Mouse (Mus musculus) kidney, embryonic 16.5 days (tissue): Measurements from ENCODE around the gene 2310057M21Rik. TPM values are rescaled to one million over a fixed set of nuclear protein-coding genes. Genes with fewer than 3 reads are reported as not detected.

Experiments
- ATAC-seq: fragments of 200-750 bp; cut with Nextera tagmentation; 2 replicates; pipeline ENCODE4 v1.8.0; 2017; ENCODE audit warnings: moderate TSS enrichment; ENCODE audit not compliant: low FRiP score, low TSS enrichment
- H3K27ac ChIP-seq: fragments of 300-500 bp; sonication (generic); 2 replicates; pipeline ENCODE4 v1.5.1; 2014; ENCODE audit warnings: low read length
- H3K27me3 ChIP-seq: fragments of 300-500 bp; sonication (generic); 2 replicates; pipeline ENCODE4 v1.6.1; 2014; ENCODE audit warnings: low read length, control low read depth, mixed read lengths; ENCODE audit not compliant: insufficient read depth
- H3K36me3 ChIP-seq: fragments of 300-500 bp; sonication (generic); 2 replicates; pipeline ENCODE4 v1.6.1; 2014; ENCODE audit warnings: low read length, control low read depth, mixed read lengths; ENCODE audit not compliant: insufficient read depth
- H3K4me1 ChIP-seq: fragments of 300-500 bp; sonication (generic); 2 replicates; pipeline ENCODE4 v1.6.1; 2014; ENCODE audit warnings: low read length, control low read depth, mixed read lengths; ENCODE audit not compliant: insufficient read depth
- H3K4me2 ChIP-seq: fragments of 300-500 bp; sonication (generic); replicated peaks from 2 replicates; pipeline ENCODE4 v1.6.1; 2014; ENCODE audit warnings: low read depth, low read length
- H3K4me3 ChIP-seq: fragments of 300-500 bp; sonication (generic); 2 replicates; pipeline ENCODE4 v1.5.1; 2014; ENCODE audit warnings: mild to moderate bottlenecking, low read length
- H3K9ac ChIP-seq: fragments of 300-500 bp; sonication (generic); replicated peaks from 2 replicates; pipeline ENCODE4 v1.6.1; 2014; ENCODE audit warnings: low read length
- H3K9me3 ChIP-seq: fragments of 300-500 bp; sonication (generic); 2 replicates; pipeline ENCODE4 v1.6.1; 2016; ENCODE audit warnings: low read length, control low read depth
- WGBS: fragments of 180-500 bp; shearing (Covaris S2); extraction: QIAGEN DNeasy Blood & Tissue Kit; methylation state at CpG from one replicate; pipeline ENCODE4 v1.1.7; 2014; 5-methylcytosine and 5-hydroxymethylcytosine counted together
- polyA plus RNA-seq: library from polyadenylated mRNA; unstranded; fragments of >200 nt; fragmentation: Nextera tagmentation; extraction: Ambion mirVana; gene quantifications from 2 replicates; pipeline ENCODE4 v1.2.1, GENCODE M21; 2015

Gene 2310057M21Rik
- polyA plus RNA-seq, 1 experiment from 2014 or later = 22.0 TPM

DNA sequence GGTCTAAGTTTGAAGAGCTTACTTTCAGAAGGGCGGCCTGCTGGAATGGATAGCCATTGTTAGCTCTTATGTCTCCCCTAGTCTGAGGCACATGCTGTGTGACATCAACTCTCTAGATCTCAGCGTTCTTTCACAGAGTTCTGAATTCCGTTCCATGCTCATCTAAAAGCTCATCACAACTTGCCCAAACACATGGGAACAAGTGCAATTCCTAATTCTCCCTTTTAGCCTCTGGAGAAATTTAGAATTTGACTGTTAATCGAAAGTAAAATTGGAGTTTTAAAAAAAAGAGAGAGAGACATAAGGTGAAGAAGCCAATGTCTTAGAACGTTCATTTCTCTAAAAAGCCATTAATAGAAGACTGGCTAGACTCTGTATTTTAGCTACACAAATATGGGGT lies 33.1 kb downstream of the 2310057M21Rik start, which contains the start of gene Fam24b:
Fam24b (minus strand) TSS at position 101 of the 400 bp plus-strand sequence.
- Histone ChIP-seq H3K36me3 (no peaks in the 10 kb centered on the region), H3K4me2 (no peak within 1 kb of the TSS), H3K9me3 (no peaks in the 10 kb centered on the region), H3K4me1 (no peaks in the 10 kb centered on the region), H3K9ac (no peak within 1 kb of the TSS), H3K27me3 (no peaks in the 10 kb centered on the region), H3K27ac (no peak within 1 kb of the TSS), H3K4me3 (no peak within 1 kb of the TSS)
- 88% methylated on average over 5 of the region's 5 CpGs for WGBS
- ATAC-seq = no peak

DNA sequence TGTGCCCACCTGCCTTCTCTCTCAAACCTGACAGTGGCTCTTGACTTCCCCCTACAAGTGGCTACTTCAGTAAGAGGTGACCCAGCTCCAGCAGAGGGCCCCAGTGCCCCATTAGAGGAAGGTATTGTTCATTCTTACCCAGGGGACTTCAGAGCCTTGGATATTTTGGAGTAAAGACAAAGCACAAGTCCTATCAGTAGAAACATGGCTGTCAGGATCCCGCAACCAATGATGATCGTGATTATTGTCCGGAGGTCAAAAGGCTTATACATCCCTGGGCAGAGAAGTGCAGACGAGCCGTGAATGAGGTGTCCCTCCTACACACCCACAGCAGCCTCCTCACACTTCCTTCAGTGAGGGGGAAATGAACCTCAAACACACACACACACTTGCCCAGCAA lies 35.5 kb downstream of the 2310057M21Rik start:
- 72% methylated on average over 5 of the region's 5 CpGs for WGBS
- no peaks in the 10 kb centered on the region for H3K9me3 ChIP-seq
- ATAC-seq = no peak

DNA sequence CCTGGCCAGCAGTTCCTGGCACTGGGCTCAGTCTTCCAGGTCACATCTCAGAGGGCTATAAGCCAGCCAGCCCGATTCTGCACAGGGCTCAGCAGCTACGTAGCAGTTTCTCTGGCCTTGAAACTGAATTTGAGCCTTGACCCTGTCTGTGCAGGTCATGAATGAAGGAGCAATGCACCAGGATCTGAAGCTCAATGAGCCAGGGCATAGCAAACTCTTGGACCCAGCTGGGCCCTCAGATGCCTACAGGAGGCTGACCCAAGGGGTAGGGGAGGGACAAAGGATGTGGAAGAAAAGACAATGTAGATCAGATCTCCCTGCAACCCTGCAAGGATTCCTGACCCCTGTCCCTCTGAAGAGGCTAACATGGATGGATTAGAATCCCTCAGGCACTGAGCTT lies 40.4 kb downstream of the 2310057M21Rik start, which contains the start of gene Cuzd1:
Cuzd1 (minus strand) TSS at position 101 of the 400 bp plus-strand sequence.
- WGBS = 46% methylated on average over 2 of the region's 2 CpGs
- H3K4me3 ChIP-seq = no peak within 1 kb of the TSS
- H3K9me3 ChIP-seq = no peaks in the 10 kb centered on the region

More for the DNA sequence above, 35.5 kb downstream of the 2310057M21Rik start:
- H3K4me1 ChIP-seq = no peaks in the 10 kb centered on the region
- no peak overlapping the region for H3K27ac ChIP-seq
- H3K4me3 ChIP-seq = no peak overlapping the region
- H3K9ac ChIP-seq = no peak overlapping the region
- H3K4me2 ChIP-seq = no peak overlapping the region
- no peaks in the 10 kb centered on the region for H3K36me3 ChIP-seq
- H3K27me3 ChIP-seq = no peaks in the 10 kb centered on the region

DNA sequence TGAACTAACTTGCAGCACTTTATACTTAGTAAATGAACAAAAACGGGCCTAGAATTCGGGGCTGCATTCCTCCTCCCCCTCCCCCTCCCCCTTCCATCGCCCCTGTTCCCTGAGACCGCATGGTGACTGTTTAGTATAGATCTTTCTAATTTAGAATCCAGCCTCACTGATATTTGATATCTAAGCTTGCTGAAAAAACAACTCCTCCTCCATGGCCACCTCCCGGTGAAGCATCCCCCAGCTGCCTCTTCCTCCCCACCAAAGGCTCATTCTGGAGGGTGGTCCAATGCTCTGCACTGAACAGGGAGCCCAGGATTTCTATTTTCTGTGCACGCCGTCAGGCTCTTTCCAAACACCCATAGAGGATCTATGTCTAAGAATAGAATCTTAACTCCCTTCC lies 44.2 kb downstream of the 2310057M21Rik start:
- Histone ChIP-seq H3K9me3 (no peaks in the 10 kb centered on the region), H3K4me2 (no peak overlapping the region), H3K4me1 (no peaks in the 10 kb centered on the region), H3K27ac (no peak overlapping the region), H3K4me3 (no peak overlapping the region), H3K9ac (no peak overlapping the region), H3K27me3 (no peaks in the 10 kb centered on the region), H3K36me3 (no peaks in the 10 kb centered on the region)
- no peak for ATAC-seq
- 32% methylated on average over 5 of the region's 7 CpGs for WGBS

More for the DNA sequence above, 40.4 kb downstream of the 2310057M21Rik start, which contains the start of gene Cuzd1:
- H3K4me2 ChIP-seq = no peak within 1 kb of the TSS
- ATAC-seq = no peak
- no peaks in the 10 kb centered on the region for H3K36me3 ChIP-seq
- no peaks in the 10 kb centered on the region for H3K27me3 ChIP-seq
- H3K9ac ChIP-seq = no peak within 1 kb of the TSS
- no peaks in the 10 kb centered on the region for H3K4me1 ChIP-seq
- no peak within 1 kb of the TSS for H3K27ac ChIP-seq

DNA sequence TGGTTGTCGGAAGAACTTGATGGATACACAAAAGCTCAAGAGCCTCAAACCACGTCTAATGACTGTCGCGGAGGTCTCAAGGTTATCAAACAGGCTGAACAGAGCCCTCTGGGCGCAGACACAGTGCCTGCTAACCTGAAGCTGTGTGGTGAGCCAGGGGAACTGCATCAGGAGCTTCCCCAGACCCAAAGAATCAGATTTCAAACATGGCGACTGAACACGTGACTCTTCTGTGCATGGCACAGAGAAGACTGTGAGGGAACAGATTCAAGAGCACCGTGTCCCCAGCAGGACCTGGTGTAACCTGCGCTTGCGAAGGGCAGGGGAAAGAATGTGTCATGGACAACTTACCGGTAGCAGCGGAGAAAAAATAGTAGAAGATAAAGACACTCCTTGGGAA lies 45.0 kb downstream of the 2310057M21Rik start:
- 77% methylated on average over 12 of the region's 12 CpGs for WGBS
- H3K4me2 ChIP-seq = no peak overlapping the region
- no peaks in the 10 kb centered on the region for H3K27me3 ChIP-seq
- no peak for ATAC-seq
- no peak overlapping the region for H3K4me3 ChIP-seq
- H3K36me3 ChIP-seq = no peaks in the 10 kb centered on the region
- no peak overlapping the region for H3K9ac ChIP-seq
- no peak overlapping the region for H3K27ac ChIP-seq
- no peaks in the 10 kb centered on the region for H3K4me1 ChIP-seq
- no peaks in the 10 kb centered on the region for H3K9me3 ChIP-seq

DNA sequence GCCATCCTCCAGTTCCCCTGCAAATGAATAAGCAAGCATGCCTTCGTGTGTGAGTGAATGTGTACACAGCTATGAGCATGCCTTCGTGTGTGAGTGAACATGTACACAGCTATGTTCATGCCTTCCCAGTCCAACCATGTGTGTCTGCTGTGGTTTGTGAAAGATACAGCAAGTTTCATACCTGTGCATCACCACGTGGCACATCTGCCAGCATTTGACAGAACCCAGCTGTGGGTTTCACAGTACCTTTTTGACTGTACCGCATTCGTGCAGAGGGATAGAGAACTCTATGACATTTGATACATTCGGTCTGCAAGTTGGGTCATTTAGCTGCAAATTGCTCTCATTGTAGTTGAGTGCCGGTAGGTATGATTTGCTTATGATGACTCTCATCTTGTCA lies 48.1 kb downstream of the 2310057M21Rik start:
- Histone ChIP-seq H3K4me1 (no peaks in the 10 kb centered on the region), H3K27me3 (no peaks in the 10 kb centered on the region), H3K4me2 (no peak overlapping the region), H3K4me3 (no peak overlapping the region), H3K9me3 (no peaks in the 10 kb centered on the region), H3K27ac (no peak overlapping the region), H3K36me3 (no peaks in the 10 kb centered on the region), H3K9ac (no peak overlapping the region)
- no peak for ATAC-seq
- 73% methylated on average over 7 of the region's 7 CpGs for WGBS

DNA sequence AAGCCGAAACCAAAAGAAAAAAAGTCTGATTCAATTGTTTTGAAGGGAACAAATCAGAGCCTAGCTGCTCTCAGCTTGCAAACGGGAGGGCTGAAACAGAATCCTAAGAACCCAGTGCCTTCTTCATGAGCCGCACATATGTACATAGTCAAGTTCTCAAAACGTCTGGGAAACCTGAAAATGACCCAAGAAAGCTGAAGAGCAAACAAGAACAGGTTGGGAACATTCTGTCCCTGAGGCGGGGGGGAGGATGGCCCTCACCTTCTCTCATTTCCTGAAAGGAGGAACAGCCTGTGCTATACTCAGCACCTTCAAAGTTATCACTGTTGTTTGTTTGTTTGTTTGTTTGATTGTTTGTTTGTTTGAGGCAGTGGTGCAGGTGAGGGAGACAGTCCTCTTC lies 55.8 kb downstream of the 2310057M21Rik start:
- Histone ChIP-seq H3K4me2 (no peak overlapping the region), H3K4me1 (no peaks in the 10 kb centered on the region), H3K36me3 (no peaks in the 10 kb centered on the region), H3K27ac (no peak overlapping the region), H3K27me3 (no peaks in the 10 kb centered on the region), H3K9me3 (no peaks in the 10 kb centered on the region), H3K9ac (no peak overlapping the region), H3K4me3 (no peak overlapping the region)
- WGBS = 88% methylated on average over 5 of the region's 5 CpGs
- ATAC-seq = no peak

DNA sequence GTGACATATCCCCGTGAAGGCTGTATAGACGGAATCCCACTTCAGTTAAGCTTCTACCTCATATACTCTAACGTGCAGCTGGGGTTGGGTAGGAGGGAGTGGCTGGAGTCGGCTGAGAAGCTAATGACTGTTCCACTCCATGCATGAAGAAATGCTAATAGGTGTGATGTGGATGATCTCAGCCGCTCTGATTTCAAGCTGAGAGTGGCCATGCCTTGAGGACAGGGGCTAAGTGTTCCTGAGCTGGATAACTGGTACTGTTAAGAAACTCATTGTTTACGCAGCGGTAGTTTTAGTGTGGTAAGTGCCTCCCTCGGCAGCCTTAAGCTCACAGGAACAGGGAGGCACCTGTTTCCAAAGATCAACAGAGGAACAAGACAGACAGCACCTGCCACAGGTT lies 59.2 kb downstream of the 2310057M21Rik start:
- Histone ChIP-seq H3K4me3 (no peak overlapping the region), H3K9me3 (no peaks in the 10 kb centered on the region), H3K9ac (no peak overlapping the region), H3K4me1 (no peaks in the 10 kb centered on the region), H3K27ac (no peak overlapping the region), H3K36me3 (no peaks in the 10 kb centered on the region), H3K4me2 (no peak overlapping the region), H3K27me3 (no peaks in the 10 kb centered on the region)
- ATAC-seq = no peak
- WGBS = 60% methylated on average over 8 of the region's 8 CpGs

DNA sequence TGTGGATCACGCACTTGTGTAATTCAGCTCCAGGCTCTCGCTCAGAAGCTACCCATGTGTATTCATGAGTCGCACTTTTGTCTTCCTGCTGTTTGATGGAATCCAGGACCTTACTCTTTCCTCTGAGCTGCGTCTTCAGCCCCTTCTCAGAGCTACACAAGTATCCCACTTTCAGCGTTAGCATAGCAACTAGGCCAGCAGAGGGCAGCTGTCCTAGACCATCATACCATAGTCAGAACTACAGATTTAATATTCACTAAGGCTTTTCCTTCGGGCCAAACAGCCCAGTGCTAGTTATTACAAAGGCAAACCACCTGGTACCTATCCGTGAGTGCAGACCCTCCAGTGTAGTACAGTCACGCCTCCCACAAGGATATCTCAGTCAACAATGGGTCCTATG lies 65.4 kb downstream of the 2310057M21Rik start:
- Histone ChIP-seq H3K9ac (no peak overlapping the region), H3K27ac (no peak overlapping the region), H3K4me2 (no peak overlapping the region), H3K4me3 (no peak overlapping the region), H3K4me1 (no peaks in the 10 kb centered on the region), H3K36me3 (no peaks in the 10 kb centered on the region), H3K27me3 (no peaks in the 10 kb centered on the region), H3K9me3 (no peaks in the 10 kb centered on the region)
- 77% methylated on average over 8 of the region's 8 CpGs for WGBS
- ATAC-seq = no peak
